Comparison of ENCODE assay signal across 28 mouse cellular contexts in genomic region chr4:128710286-128710685, GRCm38 (mm10). TPM values are rescaled to one million over a fixed set of nuclear protein-coding genes. Genes with fewer than 3 reads are reported as not detected.
DNase-seq lines count a peak whose midpoint lies in the region; ATAC-seq and TF ChIP-seq lines count a peak whose summit lies in the region.
"Had no signal": no experiment of that assay in that cellular context is flagged by ENCODE, and none has a peak within 500 bp of the region (broad histone marks: within the 10 kb centered on the region; RNA-seq: fewer than 3 reads in every experiment).

No protein-coding gene starts in this region.

- no peak for TF ChIP-seq CTCF in gastrocnemius, adult 2 months (IDR thresholded peaks at IDR 0.05)

- peak; percentile 75 for DNase-seq in cerebellum, adult 9-10 months
- DNase-seq in cerebellum, postnatal 36 days = peak; percentile 45 to 49
- no peak for DNase-seq in gastrocnemius, adult 2 months
- no peak for DNase-seq in lung, adult 18-20 months
- DNase-seq: adrenal gland, postnatal 36 days; B cell, adult 2 months; gastrocnemius, postnatal 14 days; heart, adult 11 months; heart, postnatal 14 days; kidney, postnatal 25 days; layer of hippocampus, postnatal 36 days; lung, adult 2 months; lung, postnatal 14 days had no signal

- no peaks in the 10 kb centered on the region for H3K9me3 ChIP-seq in forebrain, embryonic 16.5 days (ENCODE audit: control insufficient read depth, low read length)
- H3K9me3 ChIP-seq in forebrain, embryonic 12.5 days = no peaks in the 10 kb centered on the region
- no peaks in the 10 kb centered on the region for H3K9me3 ChIP-seq in midbrain, embryonic 12.5 days
- H3K9me3 ChIP-seq in midbrain, embryonic 16.5 days (replicated peaks; ENCODE audit: control insufficient read depth, low read length, poor library complexity, severe bottlenecking) = no peaks in the 10 kb centered on the region
- H3K9me3 ChIP-seq: forebrain, embryonic 13.5 days; G1E; heart, embryonic 12.5 days; limb, embryonic 13.5 days; liver, embryonic 12.5 days; midbrain, embryonic 15.5 days had no signal

- H3K27ac ChIP-seq in forebrain, embryonic 16.5 days (ENCODE audit: low read length) = no peak overlapping the region
- no peak overlapping the region for H3K27ac ChIP-seq in forebrain, embryonic 12.5 days
- peak overlapping the region; percentile 22; the same call in 1 of the 2 replicates for H3K27ac ChIP-seq in midbrain, embryonic 12.5 days (replicated peaks)
- H3K27ac ChIP-seq in midbrain, embryonic 16.5 days (ENCODE audit: low read length) = no peak overlapping the region
- no peak overlapping the region for H3K27ac ChIP-seq in gastrocnemius, adult 2 months
- H3K27ac ChIP-seq: layer of hippocampus, adult 2 months; limb, embryonic 13.5 days; liver, embryonic 12.5 days had no signal

- ATAC-seq in forebrain, embryonic 16.5 days = no peak
- ATAC-seq in forebrain, embryonic 12.5 days (ENCODE audit: low FRiP score) = no peak
- ATAC-seq in midbrain, embryonic 12.5 days (ENCODE audit: low FRiP score, low read depth) = no peak
- ATAC-seq in midbrain, embryonic 16.5 days = no peak
- ATAC-seq: forebrain, embryonic 13.5 days; liver, embryonic 12.5 days; Patski had no signal

- intact Hi-C loops in gastrocnemius, adult 2 months (cut with DNase I) = loop anchor here (5.0 kb wide), 1 partner anchor 98 kb away; the partner anchor contains the start of gene Zscan20

- H3K4me2 ChIP-seq in forebrain, embryonic 16.5 days (ENCODE audit: low read length) = no peak overlapping the region
- no peak overlapping the region for H3K4me2 ChIP-seq in forebrain, embryonic 12.5 days
- H3K4me2 ChIP-seq in midbrain, embryonic 12.5 days (replicated peaks) = no peak overlapping the region
- no peak overlapping the region for H3K4me2 ChIP-seq in midbrain, embryonic 16.5 days (ENCODE audit: low read length)
- H3K4me2 ChIP-seq: heart, embryonic 12.5 days; limb, embryonic 13.5 days; midbrain, embryonic 15.5 days had no signal

- 0 out of 2 replicates have a peak overlapping the region, but pooled peaks have one; percentile 4 for H3K9ac ChIP-seq in forebrain, embryonic 16.5 days (replicated peaks; ENCODE audit: low read depth, low read length)
- H3K9ac ChIP-seq in forebrain, embryonic 12.5 days = no peak overlapping the region
- peak overlapping the region; percentile 37; the same call in 1 of the 2 replicates for H3K9ac ChIP-seq in midbrain, embryonic 12.5 days (replicated peaks)
- H3K9ac ChIP-seq in midbrain, embryonic 16.5 days (ENCODE audit: low read depth, low read length) = no peak overlapping the region
- H3K9ac ChIP-seq: heart, embryonic 12.5 days; limb, embryonic 13.5 days; liver, embryonic 12.5 days; midbrain, embryonic 15.5 days had no signal

- no peaks in the 10 kb centered on the region for H3K27me3 ChIP-seq in forebrain, embryonic 16.5 days (replicated peaks; ENCODE audit: control insufficient read depth, insufficient read depth, low read length)
- peaks cover 25% of the 10 kb centered on the region for H3K27me3 ChIP-seq in forebrain, embryonic 12.5 days
- H3K27me3 ChIP-seq in midbrain, embryonic 12.5 days = peaks cover 30% of the 10 kb centered on the region
- no peaks in the 10 kb centered on the region for H3K27me3 ChIP-seq in midbrain, embryonic 16.5 days (ENCODE audit: control insufficient read depth, insufficient read depth, low read depth, low read length)
- H3K27me3 ChIP-seq: CH12.LX; limb, embryonic 13.5 days; Patski had no signal

- H3K36me3 ChIP-seq in forebrain, embryonic 16.5 days (ENCODE audit: control insufficient read depth, insufficient read depth) = peaks cover 5% of the 10 kb centered on the region; the same call in 1 of the 2 replicates
- no peaks in the 10 kb centered on the region for H3K36me3 ChIP-seq in forebrain, embryonic 12.5 days (replicated peaks)
- H3K36me3 ChIP-seq in midbrain, embryonic 12.5 days = no peaks in the 10 kb centered on the region
- no peaks in the 10 kb centered on the region; the same call in 1 of the 2 replicates for H3K36me3 ChIP-seq in midbrain, embryonic 16.5 days (ENCODE audit: control insufficient read depth, insufficient read depth, low read length)
- H3K36me3 ChIP-seq: G1E; heart, embryonic 12.5 days; liver, embryonic 12.5 days; midbrain, embryonic 15.5 days had no signal

- WGBS in forebrain, embryonic 16.5 days = 89% methylated on average over 6 of the region's 6 CpGs
- WGBS in forebrain, embryonic 12.5 days = 78% methylated on average over 6 of the region's 6 CpGs
- WGBS in midbrain, embryonic 12.5 days = 72% methylated on average over 6 of the region's 6 CpGs
- 68% methylated on average over 6 of the region's 6 CpGs for WGBS in midbrain, embryonic 16.5 days

- H3K4me1 ChIP-seq in forebrain, embryonic 16.5 days (replicated peaks; ENCODE audit: control insufficient read depth, insufficient read depth, low read length) = peaks cover 25% of the 10 kb centered on the region
- peaks cover 50% of the 10 kb centered on the region for H3K4me1 ChIP-seq in forebrain, embryonic 12.5 days
- H3K4me1 ChIP-seq in midbrain, embryonic 12.5 days = peaks cover 57% of the 10 kb centered on the region
- H3K4me1 ChIP-seq in midbrain, embryonic 16.5 days (ENCODE audit: control insufficient read depth, insufficient read depth, low read length) = peaks cover 16% of the 10 kb centered on the region

- H3K4me3 ChIP-seq in forebrain, embryonic 16.5 days (replicated peaks; ENCODE audit: low read length) = no peak overlapping the region
- H3K4me3 ChIP-seq in forebrain, embryonic 12.5 days (replicated peaks) = no peak overlapping the region
- no peak overlapping the region for H3K4me3 ChIP-seq in midbrain, embryonic 12.5 days
- H3K4me3 ChIP-seq in midbrain, embryonic 16.5 days (ENCODE audit: low read depth, low read length) = no peak overlapping the region
- no peak overlapping the region for H3K4me3 ChIP-seq in gastrocnemius, adult 2 months
- H3K4me3 ChIP-seq: forebrain, embryonic 13.5 days; heart, embryonic 12.5 days; layer of hippocampus, adult 2 months; limb, embryonic 13.5 days; liver, embryonic 12.5 days; midbrain, embryonic 15.5 days had no signal

RNA-seq across cellular contexts. Expression of gene A3galt2, which starts 44.9 kb away (rescaled TPM):
- 0.43 and 0.63 TPM in 2 replicates for polyA plus RNA-seq in forebrain, embryonic 16.5 days (2015; fragmentation: Nextera tagmentation; extraction: Ambion mirVana)
- polyA plus RNA-seq in forebrain, embryonic 12.5 days (2016; fragmentation: Nextera tagmentation; extraction: Ambion mirVana) = 0.38 and 0.57 TPM in 2 replicates
- 0.56 and 0.59 TPM in 2 replicates for polyA plus RNA-seq in midbrain, embryonic 12.5 days (2016; fragmentation: Nextera tagmentation; extraction: Ambion mirVana)
- polyA plus RNA-seq in midbrain, embryonic 16.5 days (2015; fragmentation: Nextera tagmentation; extraction: Ambion mirVana) = 0.14 and 0.29 TPM in 2 replicates
- total RNA-seq in gastrocnemius, adult 2 months (2021) = under 1 TPM; 0.10 to 0.14 TPM
- total RNA-seq: megakaryocyte progenitor cell, adult 5-6 weeks had no signal
- polyA plus RNA-seq: G1E; intestine, postnatal 0 days had no signal

RNA-seq across cellular contexts. Expression of gene Phc2, which starts 55.8 kb away (rescaled TPM):
- polyA plus RNA-seq in forebrain, embryonic 16.5 days (2015; fragmentation: Nextera tagmentation; extraction: Ambion mirVana) = 33.2 and 34.9 TPM in 2 replicates
- 56.1 and 148 TPM in 2 replicates for polyA plus RNA-seq in forebrain, embryonic 12.5 days (2016; fragmentation: Nextera tagmentation; extraction: Ambion mirVana)
- polyA plus RNA-seq in midbrain, embryonic 12.5 days (2016; fragmentation: Nextera tagmentation; extraction: Ambion mirVana) = 133 and 153 TPM in 2 replicates
- 19.5 and 22.6 TPM in 2 replicates for polyA plus RNA-seq in midbrain, embryonic 16.5 days (2015; fragmentation: Nextera tagmentation; extraction: Ambion mirVana)
- total RNA-seq in gastrocnemius, adult 2 months (2021) = 10 to 100 TPM; 17.3 to 25.1 TPM

Comparison
In these comparisons a context has a peak if more than half of its experiments do, and no peak if none do; other contexts are left out.
1. H3K9ac ChIP-seq: peak in forebrain, embryonic 16.5 days (single experiment) and midbrain, embryonic 12.5 days (single experiment); none in forebrain, embryonic 12.5 days (single experiment) and midbrain, embryonic 16.5 days (single experiment).
2. DNase-seq: peak in cerebellum, adult 9-10 months (single experiment) and cerebellum, postnatal 36 days (2 of 2); none in gastrocnemius, adult 2 months (single experiment) and lung, adult 18-20 months (0 of 2).